Mouse (Mus musculus): Measurements from ENCODE around the gene Gng8.

Gene Gng8

GRCm38 (mm10) chr7:16930850-16931249, 39.3 kb downstream of the Gng8 start:
- peak; percentile 81 for DNase-seq

DNA sequence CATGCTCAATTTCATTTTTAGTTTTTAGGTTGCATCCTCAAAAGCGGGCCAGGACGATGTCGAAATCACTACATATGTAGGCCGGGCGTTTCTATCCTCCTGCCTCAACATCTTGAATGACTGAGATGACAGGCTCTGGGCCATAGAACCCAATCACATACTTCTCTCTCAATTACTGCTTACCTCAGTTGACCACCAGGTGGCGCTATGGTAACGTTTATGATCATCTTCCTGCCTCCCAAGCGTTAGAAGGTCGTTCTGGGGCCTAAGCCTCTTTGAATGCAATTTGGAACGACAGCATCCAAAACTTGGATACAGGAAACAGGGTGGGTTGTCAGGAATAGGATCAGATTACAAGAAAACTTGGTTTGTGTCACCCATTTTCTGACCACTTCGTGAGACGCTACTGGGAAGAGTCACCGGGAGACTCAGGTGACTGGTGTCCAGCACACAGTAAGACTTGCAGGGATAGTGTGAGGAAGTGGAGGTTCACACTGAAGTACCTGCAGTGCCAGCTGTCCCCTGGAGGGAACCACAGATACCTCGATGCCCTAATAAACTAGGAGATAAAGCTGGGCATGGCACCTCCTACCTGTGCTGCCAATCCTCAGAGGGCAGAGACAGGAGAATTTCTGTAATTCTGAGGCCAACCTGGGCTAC, 40.5 kb downstream of the Gng8 start:
- DNase-seq = peak; percentile 93

DNA sequence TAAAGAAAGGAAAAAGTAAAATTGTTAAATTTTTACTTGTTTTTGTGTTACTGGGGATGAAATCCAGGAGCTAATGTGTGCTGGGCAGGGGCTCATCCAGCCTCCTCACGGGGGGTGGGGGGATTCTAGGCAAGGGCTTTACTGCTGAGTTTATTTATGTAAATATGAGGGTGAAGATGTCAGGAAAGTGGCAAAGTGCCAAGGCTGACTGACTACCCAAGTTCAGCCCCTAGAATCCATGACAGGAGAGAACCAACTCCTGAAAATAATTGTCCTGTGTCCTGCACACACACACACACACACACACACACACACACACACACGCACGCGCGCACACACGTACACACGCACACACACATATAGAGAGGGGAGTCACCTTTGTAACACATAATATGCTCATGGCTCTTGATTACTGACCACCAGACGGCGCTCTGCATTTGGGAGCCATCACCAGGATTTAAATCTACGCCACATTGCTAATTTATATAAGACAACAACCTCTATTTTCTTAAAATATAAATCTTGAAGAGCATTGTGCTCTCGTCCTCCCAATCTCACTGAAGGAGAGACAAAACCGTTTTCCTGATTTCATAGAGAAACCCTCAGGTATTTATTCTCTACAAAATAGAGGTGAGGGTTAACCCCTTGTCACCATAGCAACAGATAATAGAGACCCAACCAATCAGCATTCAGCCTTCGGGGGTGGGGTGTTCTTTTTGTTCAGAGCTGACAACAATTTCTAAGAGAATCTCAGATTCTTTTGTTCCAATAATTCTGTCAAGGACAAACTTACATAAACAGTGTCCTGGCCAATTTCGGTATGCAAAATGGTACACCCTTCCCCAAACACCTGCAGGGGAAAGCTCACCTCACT, 41.4 kb downstream of the Gng8 start:
- peak; percentile 80 for DNase-seq

- no peak for DNase-seq
Measured at GRCm38 (mm10) chr7:16937312-16937711, 45.7 kb downstream of the Gng8 start.

DNA sequence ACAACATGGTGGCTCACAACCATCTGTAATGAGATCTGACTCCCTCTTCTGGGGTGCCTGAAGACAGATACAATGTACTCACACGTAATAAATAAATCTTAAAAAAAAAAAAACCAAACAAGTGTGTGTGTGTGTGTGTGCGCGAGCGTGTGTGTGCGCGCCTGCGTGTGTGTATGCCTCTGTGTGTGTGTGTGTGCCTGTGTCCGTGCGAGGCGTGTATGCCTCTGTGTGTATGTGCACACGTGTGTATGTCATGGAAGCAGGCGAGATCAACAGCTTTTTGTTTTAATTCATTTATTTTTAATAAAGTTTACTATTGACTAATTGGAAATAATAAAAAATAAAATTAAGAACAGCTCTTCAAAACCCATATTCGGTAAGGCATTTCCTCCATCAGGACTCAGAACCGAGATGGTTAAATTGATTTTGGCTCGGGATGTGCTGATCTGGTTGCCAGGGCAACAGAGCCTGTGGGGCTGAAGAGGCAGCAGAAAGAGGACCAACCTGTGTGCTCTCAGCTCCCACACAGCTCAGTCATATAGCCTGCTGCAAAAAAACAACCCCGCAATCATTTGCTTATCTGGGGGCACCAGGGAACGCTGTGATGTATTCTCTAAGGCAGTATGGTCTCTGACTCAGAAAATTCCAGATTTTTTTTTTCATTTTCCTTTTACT, 46.7 kb downstream of the Gng8 start:
- DNase-seq = peak; percentile 69

GRCm38 (mm10) chr7:16940292-16940691, 48.7 kb downstream of the Gng8 start:
- no peak for DNase-seq

DNA sequence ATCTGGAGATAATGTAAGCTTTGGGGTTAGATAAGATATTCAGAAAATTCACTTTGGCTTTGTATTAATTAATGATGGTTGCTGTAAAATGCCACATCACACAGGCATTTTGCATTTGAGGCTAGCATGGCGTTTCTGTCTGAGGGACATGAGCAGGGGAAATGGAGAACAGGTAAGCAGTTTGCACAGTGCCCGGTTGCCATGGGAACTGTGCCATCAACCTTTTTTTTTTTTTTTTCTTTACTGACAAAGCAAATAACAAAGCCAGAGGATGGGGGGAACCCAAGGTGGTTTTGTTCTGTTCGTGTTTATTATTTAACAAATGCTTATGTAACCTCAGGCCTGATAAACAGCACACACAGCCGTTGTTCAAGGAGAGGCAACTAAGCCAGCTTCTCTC, 51.3 kb downstream of the Gng8 start:
- no peak for DNase-seq

DNA sequence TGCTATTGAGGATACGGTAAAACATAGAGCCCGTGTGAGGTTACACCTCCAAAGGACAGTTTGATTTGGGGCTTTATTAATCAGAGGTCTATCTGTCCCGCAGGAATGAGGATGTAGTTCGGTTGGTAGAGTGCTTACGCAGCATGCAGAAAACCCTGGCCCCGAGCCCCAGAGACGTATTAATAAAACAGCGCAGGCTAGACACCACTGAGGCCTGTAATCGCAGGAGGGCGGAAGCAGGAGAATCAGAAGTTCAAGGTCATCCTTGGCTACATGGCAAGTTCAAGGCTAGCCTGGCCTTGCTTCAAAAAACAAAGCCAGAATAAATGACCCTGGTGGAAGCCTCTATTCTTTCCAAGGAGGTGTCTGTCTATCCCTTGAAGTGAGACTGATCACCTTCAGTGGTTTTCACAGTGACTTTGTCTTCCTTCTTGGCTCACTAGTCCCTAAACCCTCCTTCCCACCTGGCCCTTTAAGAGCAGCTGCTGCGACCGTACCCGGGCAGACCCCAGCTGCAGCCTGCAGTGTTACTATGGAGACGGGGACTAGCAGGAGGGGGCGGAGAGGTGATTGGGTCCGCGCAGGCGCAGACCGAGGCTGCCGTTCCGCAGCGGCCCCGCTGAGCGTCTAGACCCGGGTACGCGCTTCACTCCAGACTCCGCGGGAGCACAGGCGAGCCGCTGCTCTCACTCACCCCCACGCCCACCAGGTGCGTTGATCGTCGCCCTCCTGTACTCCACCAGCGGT, 52.6 kb downstream of the Gng8 start, which contains the start of gene Pnmal2:
TSS of gene Pnmal2 (plus strand) at position 622 of the 747 bp plus-strand sequence.
- peak; percentile 96 for DNase-seq

DNA sequence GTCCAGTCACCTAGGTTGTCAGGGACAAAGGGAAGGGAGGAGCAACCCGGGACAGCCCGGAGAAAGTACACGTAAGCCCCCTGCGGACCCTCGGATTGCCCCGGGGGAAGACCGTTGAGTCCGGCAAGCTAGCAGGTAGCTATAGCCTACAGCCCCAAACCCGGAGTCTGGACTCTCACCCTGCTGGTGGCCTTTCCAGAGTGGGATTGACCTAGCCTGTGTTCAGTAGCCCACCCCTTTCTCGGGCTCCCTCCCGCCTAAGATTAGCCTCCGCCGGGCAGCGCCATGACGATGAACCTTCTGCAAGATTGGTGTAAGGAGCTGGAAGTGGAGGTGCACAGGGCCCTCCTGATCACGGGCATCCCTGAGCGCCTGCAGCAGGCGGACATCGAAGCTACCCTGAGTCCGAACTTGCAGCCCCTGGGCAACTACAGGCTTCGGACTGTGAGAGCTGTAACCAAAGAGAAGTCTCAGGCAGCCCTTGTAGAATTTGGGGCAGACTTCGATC, 53.3 kb downstream of the Gng8 start:
- no peak for DNase-seq

Measured in retina, postnatal 1 day (tissue).